Mouse (Mus musculus): ENCODE measurements at regions not wholly inside any gene's neighbourhood (a gene's known extent, or its start where the extent isn't known, plus 50 kb on each side); places are given as distances from the start of the nearest gene placed in this dataset.

DNA sequence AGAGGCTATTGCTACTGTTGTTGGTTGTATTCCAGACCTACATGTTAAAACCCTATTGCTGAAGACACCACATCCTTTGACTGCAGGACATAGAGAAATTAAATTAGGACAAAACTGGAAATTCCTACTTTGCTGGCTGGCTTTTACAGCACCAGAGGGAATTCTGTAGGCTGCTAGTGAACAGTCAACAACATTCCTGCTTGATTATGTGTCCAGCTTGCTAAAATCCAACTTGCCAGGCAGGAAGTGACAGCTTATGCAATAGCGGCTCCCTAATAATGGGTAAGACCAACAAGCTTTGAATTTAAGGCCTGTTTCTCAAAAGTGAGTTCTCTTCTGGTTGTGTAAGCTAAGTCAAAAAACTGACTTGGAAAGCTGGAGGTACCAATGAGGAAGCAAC, 437.2 kb upstream of the Klf6 start:
- no peak overlapping the region for H3K9ac ChIP-seq (ENCODE audit: low read length)
- no peak overlapping the region for H3K27ac ChIP-seq (replicated peaks)
- no peaks in the 10 kb centered on the region for H3K4me1 ChIP-seq (replicated peaks; ENCODE audit: control insufficient read depth, insufficient read depth)
- H3K36me3 ChIP-seq (ENCODE audit: control insufficient read depth, insufficient read depth, low read length), result no peaks in the 10 kb centered on the region
- no peaks in the 10 kb centered on the region for H3K9me3 ChIP-seq (ENCODE audit: control insufficient read depth, low read length)
- no peak for ATAC-seq (ENCODE audit: low FRiP score, low TSS enrichment)
- TF ChIP-seq EP300 (optimal IDR thresholded peaks at IDR 0.05) (no peak), CTCF (IDR thresholded peaks at IDR 0.05; ENCODE audit: low read depth) (no peak)
- no peak for DNase-seq (ENCODE audit: low spot score)
- H3K27me3 ChIP-seq (ENCODE audit: control insufficient read depth, insufficient read depth, low read length), result no peaks in the 10 kb centered on the region
- 31% methylated on average over 1 of the region's 1 CpGs for WGBS
- H3K4me3 ChIP-seq (ENCODE audit: low read depth, low read length), result no peak overlapping the region
- H3K4me2 ChIP-seq (replicated peaks; ENCODE audit: low read depth), result no peak overlapping the region

DNA sequence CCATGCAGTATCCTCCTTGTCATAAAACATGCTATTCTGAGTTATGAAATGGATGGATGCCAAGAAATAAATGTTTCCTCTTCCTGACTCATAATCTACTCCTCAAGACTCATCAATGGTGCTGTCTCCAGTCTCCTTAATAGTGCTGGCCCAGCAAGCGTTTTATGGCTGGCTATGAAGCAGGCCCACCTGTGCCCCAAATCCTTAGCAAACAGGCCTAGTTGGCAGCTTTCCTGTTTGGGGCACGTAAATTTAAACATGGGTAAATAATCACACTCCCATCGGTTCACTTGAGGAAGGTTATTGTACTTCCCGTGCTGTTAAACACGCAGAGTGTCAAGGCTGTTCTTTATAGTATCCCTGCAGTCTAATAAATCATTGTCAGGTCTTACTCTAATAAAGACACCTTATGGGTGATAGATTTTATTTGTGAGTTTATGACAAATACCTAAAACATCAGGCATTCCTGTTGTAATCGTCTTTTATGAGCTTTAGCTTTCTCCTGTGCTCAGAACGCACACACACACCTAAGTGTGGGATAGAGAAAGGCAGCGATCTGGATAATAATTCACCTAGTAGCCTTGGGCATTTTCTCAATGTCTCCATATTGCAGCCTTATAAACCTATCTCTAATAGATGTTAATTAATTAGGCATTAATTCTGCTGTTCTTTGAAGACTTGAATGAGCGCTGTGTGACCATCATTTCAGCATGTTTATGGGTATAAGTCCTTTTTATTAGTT, 435.6 kb upstream of the Klf6 start:
- ATAC-seq (ENCODE audit: low FRiP score, low TSS enrichment), result no peak
- DNase-seq (ENCODE audit: low spot score), result no peak
- Histone ChIP-seq H3K9me3 (ENCODE audit: control insufficient read depth, low read length) (no peaks in the 10 kb centered on the region), H3K4me1 (replicated peaks; ENCODE audit: control insufficient read depth, insufficient read depth) (no peaks in the 10 kb centered on the region), H3K4me2 (replicated peaks; ENCODE audit: low read depth) (no peak overlapping the region), H3K36me3 (ENCODE audit: control insufficient read depth, insufficient read depth, low read length) (no peaks in the 10 kb centered on the region), H3K9ac (ENCODE audit: low read length) (no peak overlapping the region), H3K27me3 (ENCODE audit: control insufficient read depth, insufficient read depth, low read length) (no peaks in the 10 kb centered on the region), H3K27ac (replicated peaks) (no peak overlapping the region), H3K4me3 (ENCODE audit: low read depth, low read length) (no peak overlapping the region)
- TF ChIP-seq EP300 (optimal IDR thresholded peaks at IDR 0.05) (no peak), CTCF (IDR thresholded peaks at IDR 0.05; ENCODE audit: low read depth) (no peak)
- 46% methylated on average over 9 of the region's 9 CpGs for WGBS

DNA sequence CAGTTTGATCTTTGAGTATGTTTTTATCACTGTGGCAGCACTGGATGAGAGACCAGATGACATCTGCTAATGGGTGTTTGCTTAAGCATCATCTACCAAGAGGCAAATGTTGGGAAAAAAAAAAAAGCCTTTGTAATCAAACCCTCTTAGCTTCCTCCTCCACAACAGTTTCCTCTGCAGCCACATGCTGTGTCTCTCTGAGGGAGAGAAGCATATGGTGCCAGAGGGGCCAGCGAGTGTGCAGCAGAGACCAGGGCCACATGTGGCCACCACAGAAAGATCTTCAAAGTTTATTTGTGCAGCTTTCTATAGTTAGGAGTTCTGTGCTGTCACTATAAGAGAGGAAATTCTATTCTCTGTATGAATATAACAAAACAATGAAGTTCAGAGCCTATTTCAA, 427.6 kb upstream of the Klf6 start:
- Histone ChIP-seq H3K4me1 (replicated peaks; ENCODE audit: control insufficient read depth, insufficient read depth) (no peaks in the 10 kb centered on the region), H3K36me3 (ENCODE audit: control insufficient read depth, insufficient read depth, low read length) (no peaks in the 10 kb centered on the region), H3K9me3 (ENCODE audit: control insufficient read depth, low read length) (no peaks in the 10 kb centered on the region), H3K27me3 (ENCODE audit: control insufficient read depth, insufficient read depth, low read length) (no peaks in the 10 kb centered on the region), H3K4me3 (ENCODE audit: low read depth, low read length) (no peak overlapping the region), H3K27ac (replicated peaks) (no peak overlapping the region), H3K4me2 (replicated peaks; ENCODE audit: low read depth) (no peak overlapping the region), H3K9ac (ENCODE audit: low read length) (no peak overlapping the region)
- ATAC-seq (ENCODE audit: low FRiP score, low TSS enrichment) (no peak), DNase-seq (ENCODE audit: low spot score) (no peak)
- TF ChIP-seq EP300 (optimal IDR thresholded peaks at IDR 0.05) (no peak), CTCF (IDR thresholded peaks at IDR 0.05; ENCODE audit: low read depth) (no peak)
- 42% methylated on average over 1 of the region's 1 CpGs for whole genome bisulfite sequencing

DNA sequence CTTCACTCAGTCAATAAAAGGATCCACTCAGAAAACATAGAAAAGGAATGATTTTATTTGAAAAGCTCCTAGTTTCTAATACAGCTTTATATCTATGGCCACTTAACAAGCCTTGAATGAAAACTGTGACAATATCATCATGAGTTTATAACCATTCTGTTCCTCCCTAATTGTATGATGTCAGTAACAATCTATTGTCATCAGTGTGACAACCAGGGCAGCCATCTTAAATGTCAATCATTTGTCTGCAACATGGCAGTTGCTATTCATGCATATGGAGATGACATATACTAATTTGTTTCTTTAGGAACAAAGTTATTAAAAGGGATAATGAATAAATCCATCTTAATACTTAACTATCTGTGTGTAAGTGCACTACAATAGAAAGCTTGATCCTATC, 426.2 kb upstream of the Klf6 start:
- Histone ChIP-seq H3K9me3 (ENCODE audit: control insufficient read depth, low read length) (no peaks in the 10 kb centered on the region), H3K4me2 (replicated peaks; ENCODE audit: low read depth) (no peak overlapping the region), H3K4me1 (replicated peaks; ENCODE audit: control insufficient read depth, insufficient read depth) (no peaks in the 10 kb centered on the region), H3K27ac (replicated peaks) (no peak overlapping the region), H3K4me3 (ENCODE audit: low read depth, low read length) (no peak overlapping the region), H3K9ac (ENCODE audit: low read length) (no peak overlapping the region), H3K27me3 (ENCODE audit: control insufficient read depth, insufficient read depth, low read length) (no peaks in the 10 kb centered on the region), H3K36me3 (ENCODE audit: control insufficient read depth, insufficient read depth, low read length) (no peaks in the 10 kb centered on the region)
- no peak for DNase-seq (ENCODE audit: low spot score)
- TF ChIP-seq EP300 (optimal IDR thresholded peaks at IDR 0.05) (no peak), CTCF (IDR thresholded peaks at IDR 0.05; ENCODE audit: low read depth) (no peak)
- ATAC-seq (ENCODE audit: low FRiP score, low TSS enrichment), result no peak

DNA sequence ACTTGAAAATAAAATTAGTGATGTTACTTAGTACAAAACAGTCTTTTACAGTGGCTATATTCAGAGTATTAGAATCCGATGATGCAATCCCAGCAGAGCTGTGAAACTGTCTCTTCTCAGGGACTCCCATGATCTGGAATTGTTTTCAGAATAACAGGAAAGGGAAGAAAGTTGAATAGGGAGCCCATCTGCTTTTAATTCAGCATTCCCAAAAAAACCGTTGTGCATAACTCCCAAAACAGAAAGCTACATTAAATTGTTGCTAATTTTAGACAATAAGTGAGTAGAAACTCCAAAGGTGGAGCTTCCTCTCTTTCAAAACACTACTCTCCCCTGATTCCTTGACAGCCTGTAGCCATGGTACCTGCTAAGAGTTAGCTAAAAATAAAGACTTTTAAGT, 425.1 kb upstream of the Klf6 start:
- H3K4me2 ChIP-seq (replicated peaks; ENCODE audit: low read depth), result no peak overlapping the region
- no peak for ATAC-seq (ENCODE audit: low FRiP score, low TSS enrichment)
- H3K36me3 ChIP-seq (ENCODE audit: control insufficient read depth, insufficient read depth, low read length), result no peaks in the 10 kb centered on the region
- H3K9ac ChIP-seq (ENCODE audit: low read length), result no peak overlapping the region
- WGBS, result 72% methylated on average over 2 of the region's 2 CpGs
- H3K9me3 ChIP-seq (ENCODE audit: control insufficient read depth, low read length), result no peaks in the 10 kb centered on the region
- no peak overlapping the region for H3K4me3 ChIP-seq (ENCODE audit: low read depth, low read length)
- no peaks in the 10 kb centered on the region for H3K4me1 ChIP-seq (replicated peaks; ENCODE audit: control insufficient read depth, insufficient read depth)
- no peak overlapping the region for H3K27ac ChIP-seq (replicated peaks)
- no peak for DNase-seq (ENCODE audit: low spot score)
- TF ChIP-seq EP300 (optimal IDR thresholded peaks at IDR 0.05), result no peak
- TF ChIP-seq CTCF (IDR thresholded peaks at IDR 0.05; ENCODE audit: low read depth), result no peak
- H3K27me3 ChIP-seq (ENCODE audit: control insufficient read depth, insufficient read depth, low read length), result no peaks in the 10 kb centered on the region

DNA sequence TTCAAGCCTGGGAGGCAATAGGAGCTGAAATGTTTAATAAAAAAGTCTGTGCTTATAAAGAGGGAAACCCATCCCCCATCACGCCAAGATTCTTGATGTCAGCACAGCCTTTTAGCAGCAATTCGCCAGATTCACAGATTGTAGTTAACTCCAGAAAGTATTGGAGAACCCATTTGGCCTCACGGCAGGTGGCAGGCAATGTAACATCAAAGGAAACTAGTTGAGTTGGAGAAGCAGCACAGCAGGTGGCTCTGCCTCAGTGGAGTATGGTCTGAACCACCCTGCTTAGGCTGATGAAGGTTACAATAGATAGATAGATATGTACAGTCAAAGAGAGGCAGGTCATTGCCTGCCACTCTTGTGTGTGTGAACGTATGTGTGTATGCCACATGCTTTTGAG, 420.8 kb upstream of the Klf6 start:
- Histone ChIP-seq H3K4me3 (ENCODE audit: low read depth, low read length) (no peak overlapping the region), H3K27ac (replicated peaks) (no peak overlapping the region), H3K36me3 (ENCODE audit: control insufficient read depth, insufficient read depth, low read length) (no peaks in the 10 kb centered on the region), H3K27me3 (ENCODE audit: control insufficient read depth, insufficient read depth, low read length) (no peaks in the 10 kb centered on the region), H3K4me1 (replicated peaks; ENCODE audit: control insufficient read depth, insufficient read depth) (no peaks in the 10 kb centered on the region), H3K4me2 (replicated peaks; ENCODE audit: low read depth) (no peak overlapping the region), H3K9ac (ENCODE audit: low read length) (no peak overlapping the region), H3K9me3 (ENCODE audit: control insufficient read depth, low read length) (no peaks in the 10 kb centered on the region)
- WGBS, result 68% methylated on average over 4 of the region's 4 CpGs
- TF ChIP-seq EP300 (optimal IDR thresholded peaks at IDR 0.05), result no peak
- TF ChIP-seq CTCF (IDR thresholded peaks at IDR 0.05; ENCODE audit: low read depth), result no peak
- ATAC-seq (ENCODE audit: low FRiP score, low TSS enrichment) (no peak), DNase-seq (ENCODE audit: low spot score) (no peak)

Measured in stomach, postnatal 0 days (tissue).